Mouse (Mus musculus) gonadal fat pad, adult 2 months (tissue): ENCODE results near the gene Cdhr4. TPM values are rescaled to one million over a fixed set of nuclear protein-coding genes. Genes with fewer than 3 reads are reported as not detected.
"Not testable (repeated sequence)": the region's sequence is repeated elsewhere in the genome, so short reads cannot be mapped to it uniquely, and the experiment has no call there.

Experiments used
- DNase-seq: peaks from one replicate; pipeline ENCODE4 v3.0.0-alpha.2; 2012; ENCODE audit warnings: low read depth
- polyA plus RNA-seq: library from polyadenylated mRNA; depleted of rRNA; stranded (reverse); fragments of >200 nt; gene quantifications from 2 replicates; pipeline ENCODE4 v1.2.3, GENCODE M21; 2012; rRNA removed

The Cdhr4 gene
- polyA plus RNA-seq, 1 experiment = 14.5 TPM

DNA sequence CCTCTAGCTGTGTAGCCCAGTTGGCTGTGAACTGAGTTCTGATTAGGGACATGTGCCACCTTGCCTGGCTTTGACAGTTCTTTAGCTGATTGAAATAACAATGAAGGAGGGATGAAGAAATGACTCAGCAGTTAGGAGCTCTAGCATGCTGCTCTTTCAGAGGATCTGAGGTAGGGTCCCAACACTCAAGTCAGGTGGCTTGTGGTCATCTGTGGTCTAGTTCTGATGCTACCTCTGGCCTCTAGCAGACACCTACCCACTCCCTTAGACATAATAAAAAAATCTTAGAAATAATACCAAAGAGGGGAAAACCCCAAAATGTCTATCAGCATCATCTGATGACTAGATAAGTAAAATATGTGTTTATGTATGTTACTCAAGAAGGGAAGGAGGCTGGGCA lies 18.1 kb downstream of the Cdhr4 start:
- no peak for DNase-seq

DNA sequence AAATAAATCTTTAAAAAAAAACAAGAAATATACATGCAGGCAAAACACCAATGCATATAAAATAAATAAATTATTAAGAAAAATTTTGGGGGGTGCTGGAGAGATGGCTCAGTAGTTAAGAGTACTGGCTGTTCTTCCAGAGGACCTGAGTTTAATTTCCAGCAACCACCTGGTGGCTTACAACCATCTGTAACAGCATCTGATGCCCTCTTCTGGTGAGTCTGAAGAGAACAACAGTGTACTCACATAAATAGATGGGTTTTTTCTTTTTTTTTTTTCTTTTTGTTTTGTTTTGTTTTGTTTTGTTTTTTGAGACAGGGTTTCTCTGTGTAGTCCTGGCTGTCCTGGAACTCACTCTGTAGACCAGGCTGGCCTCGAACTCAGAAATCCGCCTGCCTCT lies 21.3 kb downstream of the Cdhr4 start:
- DNase-seq = not testable (repeated sequence)

DNA sequence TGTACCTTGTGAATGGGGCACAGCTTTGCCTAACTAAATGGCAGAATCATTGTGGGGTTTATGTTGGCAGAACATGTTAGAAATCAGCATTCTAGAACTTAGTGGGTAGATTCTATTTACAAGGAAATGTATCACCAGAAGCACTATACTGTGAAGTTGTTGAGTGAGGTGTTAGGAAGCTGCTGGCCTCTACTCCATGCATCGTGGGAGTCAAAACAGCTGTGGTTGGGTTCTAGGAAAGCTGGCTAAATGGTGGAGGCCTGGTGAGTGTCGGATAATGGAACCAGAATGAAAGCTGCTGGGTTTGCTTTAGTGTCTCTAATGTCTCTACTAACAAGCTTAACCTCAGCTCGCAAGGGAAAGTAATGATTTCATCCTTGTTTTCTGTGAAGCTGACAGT lies 24.8 kb downstream of the Cdhr4 start:
- no peak for DNase-seq

DNA sequence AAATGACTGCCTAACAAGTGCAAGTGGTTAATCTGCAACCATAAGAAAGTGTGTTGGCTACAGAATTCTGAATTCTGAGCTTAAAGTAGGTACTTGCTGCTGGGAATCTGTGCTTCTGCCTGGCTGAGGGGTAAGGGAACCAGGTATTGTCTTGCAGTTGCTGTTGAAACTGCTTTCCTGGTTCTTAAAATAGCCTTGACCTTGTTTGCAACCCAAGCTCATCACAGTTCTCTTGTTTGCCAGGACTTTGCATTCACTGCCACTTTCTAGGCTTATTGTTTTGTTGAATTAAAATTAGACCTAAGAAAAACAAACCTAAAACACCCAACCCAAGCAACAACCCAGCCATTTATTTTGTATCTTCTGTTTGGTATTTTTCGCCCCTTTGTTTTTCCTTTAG lies 28.4 kb downstream of the Cdhr4 start:
- DNase-seq = no peak

GRCm38 (mm10) chr9:108023216-108023615 lies 30.9 kb downstream of the Cdhr4 start:
- no peak for DNase-seq

GRCm38 (mm10) chr9:108026584-108026983 lies 34.3 kb downstream of the Cdhr4 start:
- no peak for DNase-seq

GRCm38 (mm10) chr9:108027867-108028266 lies 35.6 kb downstream of the Cdhr4 start:
- no peak for DNase-seq

DNA sequence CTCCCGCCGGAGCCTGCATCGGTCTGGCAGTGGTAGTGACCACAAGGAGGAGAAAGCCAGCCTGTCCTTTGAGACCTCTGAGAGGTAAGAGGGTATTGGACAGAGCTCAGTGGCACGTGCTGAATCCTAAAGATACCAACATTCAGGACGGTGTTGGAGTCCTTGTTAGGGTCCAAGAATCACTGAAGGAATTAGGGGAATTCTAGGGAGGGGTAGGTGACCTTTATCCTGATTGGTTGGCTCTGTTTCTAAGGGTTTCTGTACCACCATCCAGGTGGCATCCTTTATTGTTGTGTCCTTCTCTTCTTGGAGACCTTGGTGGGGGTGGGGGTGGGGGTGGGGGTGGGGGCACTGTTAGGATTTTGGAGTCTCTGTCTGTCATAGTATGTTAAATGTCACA lies 39.8 kb downstream of the Cdhr4 start:
- DNase-seq = no peak

GRCm38 (mm10) chr9:108035331-108036156 lies 43.2 kb downstream of the Cdhr4 start:
- DNase-seq = peak; percentile 28

DNA sequence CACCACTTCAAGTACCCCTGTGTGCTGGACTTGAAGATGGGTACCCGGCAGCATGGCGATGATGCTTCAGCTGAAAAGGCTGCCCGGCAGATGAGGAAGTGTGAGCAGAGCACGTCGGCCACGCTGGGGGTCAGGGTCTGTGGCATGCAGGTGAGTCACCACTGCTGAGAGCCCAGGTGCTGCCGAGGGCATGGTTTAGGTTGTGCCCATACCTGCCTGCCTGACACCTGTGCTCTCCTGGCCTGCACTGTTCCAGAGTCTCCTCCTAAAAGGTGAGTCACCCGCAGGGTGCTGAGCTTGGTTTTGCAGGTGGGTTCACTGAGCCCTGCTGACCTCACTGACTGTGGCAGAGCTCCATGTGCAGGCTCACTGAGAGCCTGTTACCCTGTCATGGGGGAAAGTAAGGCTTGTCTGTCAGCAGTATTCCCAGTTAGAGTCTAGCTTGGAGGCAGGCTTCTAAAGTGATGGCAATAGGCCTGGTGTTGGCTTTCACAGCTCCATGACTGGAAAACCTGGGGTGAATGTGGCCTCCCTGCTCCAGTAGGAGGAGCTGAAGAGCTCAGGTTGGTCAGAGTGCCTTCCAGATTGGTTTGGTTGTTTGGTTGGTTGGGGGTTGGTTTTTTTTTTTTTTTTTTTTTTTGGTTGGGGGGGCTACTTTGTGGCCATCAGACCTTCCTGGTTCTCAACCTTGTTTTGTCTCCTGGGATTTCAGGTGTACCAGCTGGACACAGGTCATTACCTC lies 52.6 kb downstream of the Cdhr4 start:
- DNase-seq = no peak

GRCm38 (mm10) chr9:108046582-108046981 lies 54.3 kb downstream of the Cdhr4 start:
- DNase-seq = no peak

GRCm38 (mm10) chr9:108047601-108048565 lies 55.6 kb downstream of the Cdhr4 start:
- DNase-seq = no peak

DNA sequence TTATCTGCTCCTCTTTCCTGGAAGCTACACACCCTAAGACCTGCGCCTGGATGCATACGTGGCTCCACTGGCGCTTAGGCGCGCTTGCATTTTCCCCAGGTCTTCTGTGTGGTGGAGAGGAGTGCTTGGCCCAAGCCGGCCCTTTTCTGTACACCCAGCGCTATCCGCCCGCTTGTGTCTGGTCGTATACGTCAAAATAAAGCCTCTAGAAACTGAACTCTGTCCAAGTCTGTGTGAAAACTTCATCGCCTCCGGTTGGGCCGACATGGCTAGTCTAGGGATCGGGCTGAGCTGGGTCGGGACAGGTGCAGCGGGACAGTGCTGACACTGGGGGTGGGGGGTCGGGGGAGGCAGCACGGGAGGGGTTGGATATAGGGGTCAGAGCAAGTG lies 56.3 kb downstream of the Cdhr4 start:
- DNase-seq = no peak

- DNase-seq = peak; percentile 66
Measured at GRCm38 (mm10) chr9:108049016-108049455, 56.7 kb downstream of the Cdhr4 start, which contains the start of gene Gmppb. Gene Gmppb, plus strand, starts transcription at chr9:108049242.

Other genes starting within 250 kb of the Cdhr4 start
- gene Rbm5, start 221.5 kb upstream of the Cdhr4 start, polyA plus RNA-seq = 59.3 and 73.5 TPM in 2 replicates
- gene Rbm6, start 119.3 kb upstream of the Cdhr4 start, polyA plus RNA-seq = 19.0 and 20.9 TPM in 2 replicates
- 24.5 and 26.2 TPM in 2 replicates for gene Mon1a, start 104.3 kb upstream of the Cdhr4 start, polyA plus RNA-seq
- 34.3 and 40.2 TPM in 2 replicates for gene Mst1r, start 85.6 kb upstream of the Cdhr4 start, polyA plus RNA-seq
- gene Actl11, start 64.0 kb upstream of the Cdhr4 start, polyA plus RNA-seq = 2.3 and 3.1 TPM in 2 replicates
- 0.84 and 0.92 TPM in 2 replicates for gene Camkv, start 56.8 kb upstream of the Cdhr4 start, polyA plus RNA-seq
- gene Traip, start 42.4 kb upstream of the Cdhr4 start, polyA plus RNA-seq = 0.81 and 1.2 TPM in 2 replicates
- 43.3 and 65.1 TPM in 2 replicates for gene Uba7, start 17.0 kb upstream of the Cdhr4 start, polyA plus RNA-seq
- gene Gm20661, start 9.4 kb upstream of the Cdhr4 start, polyA plus RNA-seq = 0.84 and 1.0 TPM in 2 replicates
- gene Inka1, start 6.6 kb upstream of the Cdhr4 start, polyA plus RNA-seq = 16.2 and 20.8 TPM in 2 replicates
- 3.8 and 5.0 TPM in 2 replicates for gene Gm20662, start 3.9 kb downstream of the Cdhr4 start, polyA plus RNA-seq
- 94.3 and 97.5 TPM in 2 replicates for gene Ip6k1, start 10.0 kb downstream of the Cdhr4 start, polyA plus RNA-seq
- 51.3 and 52.0 TPM in 2 replicates for gene Gmppb, start 56.7 kb downstream of the Cdhr4 start, polyA plus RNA-seq
- gene Amigo3, start 60.7 kb downstream of the Cdhr4 start, polyA plus RNA-seq = 9.0 and 9.8 TPM in 2 replicates
- 0.32 and 0.94 TPM in 2 replicates for gene Mst1, start 87.9 kb downstream of the Cdhr4 start, polyA plus RNA-seq
- 69.5 and 90.7 TPM in 2 replicates for gene Rnf123, start 90.8 kb downstream of the Cdhr4 start, polyA plus RNA-seq
- 94.2 and 118 TPM in 2 replicates for gene Apeh, start 102.1 kb downstream of the Cdhr4 start, polyA plus RNA-seq
- gene Bsn, start 197.9 kb downstream of the Cdhr4 start, polyA plus RNA-seq = 1.5 and 1.9 TPM in 2 replicates